Mouse (Mus musculus) gastrocnemius, postnatal 4 days (tissue): Measurements from ENCODE around the gene Trpc3. TPM values are rescaled to one million over a fixed set of nuclear protein-coding genes. Genes with fewer than 3 reads are reported as not detected.
"Not testable (repeated sequence)": the region's sequence is repeated elsewhere in the genome, so short reads cannot be mapped to it uniquely, and the experiment has no call there.

Experiments
- DNase-seq, 2 experiments: peaks; one replicate each; pipeline ENCODE4 v3.0.0; 2021 to 2022; ENCODE audit warnings: low spot score in 2 of 2, mixed read lengths in 2 of 2
- long read RNA-seq, 2 experiments: library from polyadenylated mRNA; stranded (forward); transcript quantifications; one replicate each; pipeline ENCODE4 v2.0.0; 2021
- total RNA-seq, 2 experiments: library from RNA; stranded (reverse); gene quantifications; 2 replicates each; pipeline ENCODE4 v1.2.3; 2021

The Trpc3 gene
- 10 to 100 TPM in 1 of 2 experiments, 1 to 10 TPM in 1; 8.6 to 10.3 TPM for total RNA-seq
- long read RNA-seq, experiment 1, partial matches to known transcripts, result 1 of 6 reads
- long read RNA-seq, experiment 1, other reads (novel, unspliced or antisense), result 1 of 6 reads
- long read RNA-seq, experiment 2, partial matches to known transcripts, result 1 of 6 reads
- long read RNA-seq, experiment 2, other reads (novel, unspliced or antisense), result 1 of 6 reads

- DNase-seq, result peak; percentile 25 to 47
These were observed at the start of gene Trpc3 for GRCm38 (mm10) chr3:36689392-36690291. Trpc3 (minus strand) TSS chr3:36690167.

DNA sequence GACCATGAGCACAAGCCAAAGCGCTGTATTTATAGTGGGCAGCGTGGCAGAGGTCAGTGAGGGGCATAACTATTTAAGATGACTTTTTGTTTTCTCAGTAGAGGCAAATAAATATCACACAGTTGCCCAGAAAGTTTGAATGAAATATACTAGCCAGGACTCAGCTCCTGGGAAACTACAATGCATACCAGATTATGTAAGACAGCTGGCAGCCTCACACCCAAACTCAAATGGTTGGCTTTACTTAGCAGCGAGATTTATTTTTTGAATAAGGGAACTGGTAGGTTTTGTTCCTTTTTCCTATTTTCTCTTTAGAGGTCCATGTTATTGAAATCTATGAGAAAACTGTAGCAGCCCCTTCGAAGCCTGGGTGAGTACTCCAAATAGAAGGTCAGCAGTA, 48.1 kb upstream of the Trpc3 start:
- DNase-seq, result no peak

- DNase-seq, result no peak
These were observed 43.1 kb upstream of the Trpc3 start for GRCm38 (mm10) chr3:36733075-36733474.

DNA sequence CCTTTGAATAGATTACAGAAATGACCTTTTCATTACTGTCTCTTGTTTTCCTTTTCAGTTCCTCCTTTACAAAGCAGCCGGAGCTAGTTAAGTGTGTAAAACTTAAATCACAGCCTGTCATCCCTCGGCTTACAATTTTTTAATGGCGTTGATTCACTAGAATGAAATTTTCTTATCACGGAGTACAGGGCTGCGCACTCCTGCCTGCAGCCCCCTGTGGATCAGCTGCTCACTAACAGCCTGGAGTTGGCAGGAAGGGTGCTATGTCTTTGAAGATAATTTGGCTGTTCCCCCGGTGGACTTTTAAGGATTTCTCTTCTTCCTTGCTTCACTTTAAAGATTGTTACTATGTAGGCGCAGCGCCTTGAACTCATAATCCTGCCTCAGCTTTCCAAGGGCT, 36.6 kb upstream of the Trpc3 start:
- no peak for DNase-seq

- no peak for DNase-seq
These were observed 31.9 kb upstream of the Trpc3 start for GRCm38 (mm10) chr3:36721850-36722249.

DNA sequence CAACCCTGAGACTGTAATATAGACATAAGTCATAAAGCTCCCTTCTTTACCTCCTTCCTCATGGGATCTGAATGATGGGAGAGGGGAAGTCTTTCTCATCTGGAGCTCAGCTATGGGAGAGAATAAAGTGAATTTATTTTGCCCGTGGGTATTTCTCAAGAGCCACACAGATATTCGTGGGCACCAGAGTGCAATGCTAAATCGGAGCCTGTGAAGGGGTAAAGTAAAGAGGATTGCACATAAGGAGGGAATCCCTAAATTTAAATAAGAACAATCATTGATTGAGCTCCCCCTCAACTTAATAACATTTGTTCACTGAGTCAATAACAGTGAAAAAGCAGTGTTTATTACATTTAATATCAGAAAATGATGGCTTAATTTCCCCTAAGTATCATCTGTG, 19.6 kb upstream of the Trpc3 start:
- DNase-seq, result no peak

GRCm38 (mm10) chr3:36690292-36690650, 304 bp upstream of the Trpc3 start:
- DNase-seq, result no peak

DNA sequence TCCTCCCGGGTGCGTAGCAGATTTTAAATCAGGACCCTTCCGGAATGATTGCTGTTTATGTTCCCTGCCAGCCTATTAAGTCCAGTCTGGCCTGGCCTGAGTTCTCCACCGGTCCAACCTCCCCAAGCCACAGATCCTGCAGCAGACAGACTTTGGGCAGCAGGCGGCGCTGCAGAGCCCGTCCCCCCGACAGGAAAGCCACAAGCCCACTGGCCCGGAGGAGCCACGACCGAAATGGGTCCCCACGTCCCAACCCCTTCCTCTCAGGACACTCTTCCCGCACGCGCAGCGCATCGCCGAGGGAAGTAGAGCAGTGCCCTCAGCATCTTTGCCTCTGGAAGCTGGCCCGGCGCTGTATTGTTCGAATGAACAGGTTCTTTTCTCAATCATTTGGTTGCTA, 1.1 kb downstream of the Trpc3 start:
- peak; percentile 71 to 75 for DNase-seq

DNA sequence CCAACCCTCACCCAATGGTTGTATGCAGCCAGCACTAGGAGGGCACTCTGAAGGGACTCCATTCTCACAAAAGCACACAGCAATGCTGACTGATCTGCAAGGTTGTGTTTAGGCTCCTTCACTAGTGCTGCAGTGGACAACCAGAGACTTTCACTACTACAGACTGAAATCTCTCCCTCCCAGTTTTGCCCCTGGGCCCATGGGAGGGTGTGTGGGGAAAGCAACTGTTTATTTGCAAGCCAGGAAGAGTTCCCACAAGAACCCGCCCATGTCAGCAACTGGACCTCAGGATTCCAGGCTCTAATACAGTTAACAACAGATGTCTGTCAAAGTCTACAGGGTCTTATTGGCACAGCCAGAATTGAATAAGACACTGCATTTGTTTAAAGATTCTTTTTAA, 14.1 kb downstream of the Trpc3 start:
- DNase-seq, result no peak

- no peak for DNase-seq
These were observed 22.2 kb downstream of the Trpc3 start for GRCm38 (mm10) chr3:36667814-36668213.

DNA sequence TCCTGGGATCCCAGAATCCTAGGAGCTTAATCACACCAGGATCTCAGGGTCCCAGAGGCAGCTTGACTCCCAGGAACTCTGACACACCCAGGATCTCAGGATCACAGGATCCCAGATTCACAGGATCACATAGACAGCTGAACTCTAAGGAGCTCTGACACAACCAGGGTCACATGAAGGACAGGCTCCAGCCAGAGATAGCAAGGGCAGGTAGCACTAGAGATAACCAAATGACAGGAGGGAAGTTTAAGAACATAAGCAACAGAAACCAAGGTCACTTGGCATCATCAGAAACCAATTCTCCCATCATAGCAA, 44.8 kb downstream of the Trpc3 start:
- not testable (repeated sequence) for DNase-seq

- DNase-seq, result no peak
These were observed 45.3 kb downstream of the Trpc3 start for GRCm38 (mm10) chr3:36644554-36645244.

DNA sequence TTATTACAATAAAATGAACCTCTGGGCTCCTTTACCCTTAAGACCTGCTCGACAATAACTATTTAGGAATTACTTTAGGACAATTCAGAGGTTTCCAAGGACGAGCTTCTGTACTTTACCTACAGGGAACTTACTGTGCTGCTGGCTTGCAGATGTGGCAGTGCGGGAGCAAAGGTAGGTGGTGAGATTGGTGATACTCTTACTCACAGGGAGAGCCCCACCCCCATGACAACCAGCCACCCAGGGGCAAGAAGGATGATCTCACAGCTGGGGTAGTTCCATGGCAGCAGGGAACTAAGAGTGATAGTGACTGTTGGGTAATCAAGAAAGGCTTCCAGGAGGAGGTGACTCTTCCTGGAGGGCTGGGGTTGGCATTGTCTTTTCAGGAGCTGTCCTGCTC, 46.6 kb downstream of the Trpc3 start:
- no peak for DNase-seq

GRCm38 (mm10) chr3:36642736-36643135, 47.2 kb downstream of the Trpc3 start:
- DNase-seq, result no peak

DNA sequence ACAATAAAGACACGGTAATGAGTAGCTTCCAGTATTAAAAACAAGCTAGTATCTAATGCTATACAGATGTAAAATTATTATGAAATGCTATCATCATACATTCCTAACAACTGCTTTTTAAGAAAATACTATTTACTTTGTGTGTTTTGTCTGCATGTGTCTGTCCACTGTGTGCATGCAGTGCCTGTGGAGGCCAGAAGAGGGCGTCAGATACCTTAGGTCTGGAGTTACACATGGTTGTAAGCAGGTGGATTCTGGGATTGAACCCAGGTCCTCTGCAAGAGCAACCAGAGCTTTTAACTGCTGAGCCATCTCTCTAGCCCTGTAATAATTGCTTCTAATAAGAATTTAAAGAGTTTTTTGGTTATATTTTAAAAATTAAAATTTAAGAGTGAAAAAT, 49.2 kb downstream of the Trpc3 start:
- DNase-seq, result no peak

DNA sequence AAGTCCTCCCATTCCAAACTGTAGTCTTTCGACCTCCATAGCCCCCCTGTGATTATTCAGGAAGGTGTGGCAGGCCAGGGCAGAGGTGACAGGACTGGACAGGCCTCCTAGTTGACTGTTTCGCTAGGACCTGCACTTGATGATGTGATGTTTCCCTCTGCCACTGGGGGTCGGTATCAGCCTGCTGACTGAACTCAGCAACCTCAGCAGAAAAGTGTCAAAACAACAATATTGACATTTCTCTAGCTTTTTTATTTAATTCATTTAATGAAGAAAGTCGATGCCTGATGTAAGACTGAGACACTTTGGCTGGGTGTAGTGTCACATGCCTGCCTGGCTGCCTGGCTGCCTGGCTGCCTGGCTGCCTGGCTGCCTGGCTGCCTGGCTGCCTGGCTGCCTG, 54.5 kb downstream of the Trpc3 start:
- DNase-seq, result peak in 1 of 2 experiments; percentile 19

- DNase-seq, result no peak
These were observed 63.2 kb downstream of the Trpc3 start for GRCm38 (mm10) chr3:36626803-36627202.

GRCm38 (mm10) chr3:36618181-36618580, 71.8 kb downstream of the Trpc3 start:
- no peak for DNase-seq

- no peak for DNase-seq
These were observed 76.1 kb downstream of the Trpc3 start for GRCm38 (mm10) chr3:36613908-36614255.

GRCm38 (mm10) chr3:36613202-36613907, 76.6 kb downstream of the Trpc3 start, which contains the start of gene Bbs7:
Bbs7 (minus strand) TSS chr3:36613477.
- peak; percentile 83 to 94 for DNase-seq

DNA sequence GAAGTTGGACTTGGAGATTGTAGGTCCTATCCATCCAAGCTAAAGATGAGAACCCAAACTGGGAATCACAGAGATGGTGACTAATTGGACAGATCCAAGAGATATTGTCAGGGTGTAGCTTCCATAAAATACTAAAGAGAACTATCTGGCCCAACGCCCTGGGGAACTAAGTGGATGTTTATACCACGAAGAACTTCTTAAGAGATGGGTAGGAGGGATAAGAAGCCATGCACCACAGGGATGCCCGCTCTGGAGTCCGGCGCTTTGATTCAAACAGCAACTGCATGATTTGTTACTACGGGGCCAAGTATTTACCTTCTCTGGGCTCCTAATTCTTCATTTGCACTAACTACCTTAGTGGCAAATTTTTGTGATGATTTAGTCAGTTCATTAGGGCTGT, 77.3 kb downstream of the Trpc3 start:
- DNase-seq, result no peak
